Mouse (Mus musculus): ENCODE results near the gene Deaf1. TPM values are rescaled to one million over a fixed set of nuclear protein-coding genes. Genes with fewer than 3 reads are reported as not detected.
A peak's percentile ranks its signal among the peaks of the same experiment; 100 is the strongest.

Deaf1 gene
- polyA plus RNA-seq (2017; shearing (Covaris generic)) = 10 to 100 TPM; 17.6 to 37.9 (median 34.6) TPM

DNA sequence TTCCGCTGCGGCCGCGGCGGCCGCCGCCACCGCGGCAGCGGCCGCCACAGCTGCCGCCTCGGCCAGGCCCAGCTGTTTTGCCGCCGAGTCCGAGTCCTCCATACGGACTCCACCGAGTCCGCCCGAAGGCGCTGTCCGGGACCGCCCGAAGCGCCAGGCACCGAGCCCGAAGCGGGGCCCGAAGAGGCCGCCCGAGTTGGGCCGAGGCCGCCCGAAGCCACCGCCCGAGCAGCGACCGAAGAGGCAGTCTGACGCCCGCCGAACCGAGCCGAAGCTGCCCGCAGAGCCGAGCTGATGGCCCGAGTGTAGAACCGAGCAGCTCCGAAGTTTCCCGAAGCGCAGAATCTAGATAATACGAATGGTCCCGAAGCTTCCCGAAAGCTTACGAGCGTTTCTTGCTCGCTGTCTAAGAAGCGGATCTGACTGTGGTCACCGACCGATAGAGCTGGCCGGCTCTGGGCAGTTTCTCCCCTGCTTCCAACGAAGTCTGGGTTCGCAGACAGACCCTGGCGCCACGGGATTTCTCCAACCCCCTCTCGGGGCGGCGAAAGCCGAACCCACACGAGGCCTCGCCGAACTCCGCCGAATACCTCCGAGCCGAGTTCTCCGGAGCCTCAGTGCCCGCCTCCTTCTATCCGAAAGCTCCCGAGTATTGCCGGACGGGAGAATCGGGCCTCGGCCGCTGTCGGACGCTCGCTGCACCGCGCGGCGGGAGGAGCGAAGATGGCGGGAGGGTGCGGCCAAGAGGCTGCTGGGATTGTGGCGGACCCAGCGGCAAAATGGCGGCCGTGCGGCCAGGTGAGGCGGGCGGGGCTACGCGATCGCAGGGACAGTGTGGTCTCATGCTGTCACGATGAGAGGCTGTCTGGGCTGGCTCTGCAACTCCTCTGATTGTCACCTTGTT lies at the start of gene Deaf1, which contains the start of gene Tmem80:
TSS of gene Deaf1 (minus strand) at position 222 of the 904 bp plus-strand sequence.
TSS of gene Tmem80 (plus strand) at position 271 of the 904 bp plus-strand sequence.
- peak; percentile 90 for ATAC-seq

DNA sequence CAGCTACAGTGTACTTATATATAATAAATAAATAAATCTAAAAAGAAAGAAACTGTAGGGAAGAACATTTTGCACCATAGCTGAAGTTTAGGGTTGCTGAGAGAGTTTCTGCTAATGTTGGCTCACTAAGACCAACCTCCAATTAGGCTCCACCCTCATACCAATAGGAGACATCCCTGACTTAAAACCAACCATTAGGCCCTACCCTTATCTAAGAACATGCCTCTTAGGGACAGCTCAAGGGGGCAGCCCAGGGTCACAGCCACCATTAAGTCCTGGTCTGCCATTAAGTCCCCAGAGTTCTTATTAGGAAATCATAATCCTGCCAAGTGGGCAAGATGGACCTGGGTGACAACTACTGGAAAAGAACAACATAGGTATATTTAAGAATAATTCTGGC lies 46.9 kb upstream of the Deaf1 start:
- ATAC-seq = no peak

DNA sequence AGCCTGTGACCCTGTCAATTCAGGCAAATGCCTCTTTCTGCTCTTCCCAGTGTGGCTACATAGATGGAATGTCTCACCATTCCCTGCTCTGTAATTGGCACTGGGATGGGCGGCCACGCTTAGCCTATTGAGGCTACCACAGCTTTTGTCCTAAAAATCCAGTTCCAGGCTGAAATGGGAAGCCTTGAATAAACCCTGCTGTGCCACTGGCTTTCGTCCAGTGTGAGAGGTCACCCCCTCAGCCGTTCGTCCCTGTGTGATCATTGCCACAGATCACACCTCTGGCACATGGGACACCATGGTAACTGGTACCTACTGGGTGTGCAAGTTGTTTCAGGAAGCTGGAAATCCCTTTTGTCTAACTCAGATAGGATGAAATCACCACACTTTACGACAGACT lies 46.1 kb upstream of the Deaf1 start:
- ATAC-seq = no peak

DNA sequence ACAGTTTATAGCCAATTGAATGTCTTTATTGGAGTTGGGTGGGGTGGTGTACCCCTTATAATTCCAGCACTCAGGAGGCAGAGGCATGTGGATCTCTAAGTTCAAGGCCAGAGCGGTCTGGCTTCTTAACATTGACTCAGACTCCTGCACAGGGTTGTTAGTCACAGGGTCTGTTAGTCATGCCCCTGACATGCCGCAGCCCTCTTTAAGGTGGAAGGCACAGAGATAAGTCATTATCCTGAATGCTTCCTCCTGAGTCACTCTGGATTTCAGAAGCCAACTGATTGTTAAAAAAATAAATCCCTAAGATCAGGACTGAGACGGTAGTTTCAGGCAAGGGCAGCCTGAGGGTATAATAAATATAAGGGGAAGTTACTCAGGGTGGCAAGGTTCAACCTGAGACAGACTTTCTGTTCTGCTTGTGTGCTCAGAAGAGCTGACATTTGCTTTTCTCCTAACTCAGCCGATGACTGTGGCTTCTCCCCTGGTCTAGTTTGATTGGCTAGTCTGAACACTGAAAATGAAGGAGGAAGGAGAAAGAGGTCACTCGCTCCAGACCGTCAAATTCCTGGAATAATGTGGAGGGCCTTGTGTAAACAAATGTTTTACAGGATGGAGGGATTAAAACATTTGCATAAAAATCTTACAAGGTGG lies 44.6 kb upstream of the Deaf1 start:
- no peak for ATAC-seq

DNA sequence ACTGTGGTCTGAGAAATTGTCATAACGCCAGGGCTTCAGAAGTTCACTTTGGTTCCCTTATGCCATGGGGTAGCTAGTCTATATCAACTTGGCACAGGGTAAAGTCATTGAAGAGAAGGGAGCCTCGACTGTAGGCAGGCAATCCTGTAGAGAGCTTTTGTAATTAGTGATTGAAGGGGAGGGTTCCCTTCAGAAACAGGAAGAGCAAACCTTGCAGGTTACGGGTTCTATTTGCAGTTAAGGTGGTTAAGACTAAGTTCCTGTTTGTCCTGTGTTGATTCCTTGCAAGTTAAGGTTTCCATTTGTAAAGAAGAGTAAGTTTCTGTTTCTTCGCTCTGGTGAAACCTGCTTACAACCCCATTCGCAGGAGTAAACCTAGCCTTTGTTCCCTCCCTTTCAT lies 42.4 kb upstream of the Deaf1 start:
- ATAC-seq = no peak

DNA sequence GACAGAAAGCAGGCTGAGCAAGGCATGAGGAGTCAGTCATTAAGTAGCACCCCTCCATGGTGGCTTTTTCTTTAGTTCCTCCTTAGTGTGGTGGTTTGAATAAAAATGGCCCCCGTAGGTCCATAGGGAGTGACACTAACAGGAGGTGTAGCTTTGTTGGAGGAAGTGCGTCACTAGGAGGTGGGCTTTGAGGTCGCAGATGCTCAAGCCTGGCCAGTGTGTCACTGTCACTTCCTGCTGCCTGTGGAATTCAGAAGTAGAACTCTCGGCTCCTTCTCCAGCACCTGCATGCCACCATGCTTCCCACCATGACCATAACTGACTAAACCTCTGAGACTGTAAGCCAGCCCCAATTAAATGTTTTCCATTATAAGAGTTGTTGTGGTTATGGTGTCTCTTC lies 39.9 kb upstream of the Deaf1 start:
- no peak for ATAC-seq

DNA sequence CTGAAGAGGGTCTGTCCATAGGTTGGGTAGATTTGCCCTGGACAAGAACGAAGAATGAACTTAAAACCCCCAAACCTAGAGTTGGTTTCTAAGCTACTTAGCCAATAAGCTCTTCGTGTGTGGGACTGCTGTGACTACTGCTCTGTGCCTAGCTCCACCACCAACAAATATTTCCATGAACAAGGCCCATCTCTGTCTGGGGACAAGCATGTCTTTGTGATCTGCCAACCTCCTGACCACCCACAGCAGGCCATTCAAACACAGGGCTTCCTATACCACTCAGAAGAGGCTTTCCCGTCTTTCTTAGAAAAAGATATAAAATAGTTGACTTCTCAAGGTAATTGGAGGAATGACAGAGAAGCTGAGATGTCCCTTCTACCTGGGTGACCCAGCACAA lies 37.6 kb upstream of the Deaf1 start:
- ATAC-seq = no peak

DNA sequence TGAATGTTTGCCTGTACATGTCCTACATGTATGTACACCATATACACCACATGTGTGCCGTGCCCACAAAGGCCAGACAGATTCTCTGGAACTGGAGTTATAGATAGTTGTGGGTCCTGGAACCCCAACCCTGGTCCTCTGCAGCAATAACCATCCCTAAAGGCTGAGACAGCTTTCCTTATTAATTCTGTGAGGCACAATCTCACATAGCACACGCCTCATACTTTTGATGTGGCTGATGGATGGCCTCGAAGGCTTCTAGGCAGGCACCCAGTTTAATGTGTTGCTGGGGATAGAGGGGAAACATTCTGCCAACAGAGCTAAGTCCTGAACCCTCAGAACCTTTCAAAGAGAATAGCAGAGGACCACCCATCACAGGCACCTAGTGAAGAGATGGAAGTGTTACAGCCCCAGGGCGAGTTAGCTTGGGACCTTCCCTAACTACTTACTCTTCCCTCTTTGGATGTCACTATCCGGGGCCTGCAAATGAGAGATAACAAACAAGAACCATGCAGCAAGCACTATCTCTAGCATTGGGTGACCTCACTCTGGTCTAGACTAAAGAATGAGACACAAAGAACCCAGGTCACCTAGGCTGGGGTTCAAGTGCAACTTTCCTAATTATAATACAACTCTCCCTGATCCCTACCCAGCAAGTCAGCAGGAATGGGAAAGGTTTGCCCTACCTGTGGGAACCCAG lies 37.0 kb upstream of the Deaf1 start:
- ATAC-seq = no peak

DNA sequence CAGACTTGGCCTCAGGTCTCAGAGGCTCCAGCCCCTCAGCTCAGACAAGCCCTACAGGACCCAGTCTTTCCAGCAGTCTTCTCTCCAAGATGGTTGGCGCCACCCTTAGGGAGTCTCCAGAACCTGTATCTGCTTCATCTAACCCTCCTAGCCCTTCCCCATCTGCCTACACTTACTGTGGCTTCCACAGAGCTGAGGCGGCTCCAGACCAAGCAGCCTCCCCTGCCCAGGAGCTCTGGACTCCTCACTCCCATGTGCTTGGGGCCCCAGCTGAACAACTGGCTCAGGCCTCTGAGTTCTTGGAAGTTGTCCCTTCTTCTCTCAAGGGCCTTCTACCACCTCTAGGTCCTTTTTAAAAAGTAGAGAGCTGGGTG lies 36.2 kb upstream of the Deaf1 start:
- ATAC-seq = no peak

DNA sequence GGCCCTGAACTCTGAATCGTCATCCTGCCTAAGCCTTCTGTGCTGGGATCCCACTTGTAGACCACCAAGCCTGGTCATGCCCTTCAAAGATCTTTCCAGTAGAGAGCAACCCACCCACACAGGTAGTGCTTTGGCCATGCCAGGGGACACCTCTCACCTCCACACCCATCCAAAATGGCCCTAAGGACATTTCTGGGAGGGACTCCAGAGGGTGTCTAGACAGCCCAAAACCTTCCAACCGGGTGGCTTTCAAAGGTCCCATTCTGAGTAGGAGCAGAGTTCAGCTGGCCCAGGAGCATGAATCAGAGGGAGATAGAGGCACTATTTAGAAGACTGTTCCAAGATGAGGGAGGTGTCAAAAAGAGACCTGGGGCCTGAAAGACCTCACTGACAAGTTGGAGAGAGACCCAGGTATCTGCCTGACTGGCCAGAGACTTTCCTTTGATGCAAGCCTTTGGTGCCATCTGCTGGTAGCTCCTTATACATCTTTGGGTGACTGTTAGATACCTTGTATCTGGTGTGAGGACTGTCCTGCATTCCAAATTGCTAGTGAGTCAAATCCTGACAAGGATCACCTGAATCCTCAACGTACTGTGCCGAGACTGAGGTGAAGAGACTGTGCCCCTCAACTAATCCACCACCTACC lies 35.7 kb upstream of the Deaf1 start:
- peak; percentile 64 for ATAC-seq

DNA sequence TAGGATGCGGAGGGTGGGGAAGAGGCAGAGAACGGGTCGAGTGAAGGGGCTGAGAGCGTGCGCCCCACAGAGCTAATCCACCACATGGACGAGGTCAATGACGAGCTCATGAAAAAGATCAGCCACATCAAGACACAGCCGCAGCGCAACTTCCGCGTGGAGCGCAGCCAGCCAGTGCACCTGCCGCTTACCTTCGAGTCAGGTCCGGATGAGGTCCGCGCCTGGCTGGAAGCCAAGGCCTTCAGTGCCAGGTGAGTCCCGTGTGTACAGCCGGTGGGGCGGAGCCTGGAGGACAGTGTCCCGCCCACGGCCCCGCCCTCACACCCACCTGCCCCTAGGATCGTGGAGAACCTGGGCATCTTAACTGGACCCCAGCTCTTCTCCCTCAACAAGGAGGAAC lies 34.0 kb upstream of the Deaf1 start:
- ATAC-seq = peak; percentile 28

DNA sequence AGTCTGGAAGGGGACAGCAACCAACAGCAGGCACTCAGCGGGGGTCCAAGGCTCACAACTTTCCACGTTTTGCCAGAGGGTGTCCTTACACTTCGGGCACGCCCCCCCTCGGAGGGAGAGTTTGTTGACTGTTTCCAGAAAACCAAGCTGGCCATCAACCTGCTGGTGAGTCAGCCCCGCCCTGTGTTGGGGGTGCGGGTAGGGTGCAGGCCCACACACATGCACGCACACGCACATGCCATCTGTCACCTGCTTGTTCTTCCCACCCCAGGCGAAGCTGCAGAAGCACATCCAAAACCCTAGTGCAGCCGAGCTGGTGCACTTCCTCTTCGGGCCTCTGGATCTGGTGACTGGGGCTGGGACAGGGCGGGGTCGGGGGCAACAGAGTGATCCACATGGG lies 29.5 kb upstream of the Deaf1 start:
- no peak for ATAC-seq

DNA sequence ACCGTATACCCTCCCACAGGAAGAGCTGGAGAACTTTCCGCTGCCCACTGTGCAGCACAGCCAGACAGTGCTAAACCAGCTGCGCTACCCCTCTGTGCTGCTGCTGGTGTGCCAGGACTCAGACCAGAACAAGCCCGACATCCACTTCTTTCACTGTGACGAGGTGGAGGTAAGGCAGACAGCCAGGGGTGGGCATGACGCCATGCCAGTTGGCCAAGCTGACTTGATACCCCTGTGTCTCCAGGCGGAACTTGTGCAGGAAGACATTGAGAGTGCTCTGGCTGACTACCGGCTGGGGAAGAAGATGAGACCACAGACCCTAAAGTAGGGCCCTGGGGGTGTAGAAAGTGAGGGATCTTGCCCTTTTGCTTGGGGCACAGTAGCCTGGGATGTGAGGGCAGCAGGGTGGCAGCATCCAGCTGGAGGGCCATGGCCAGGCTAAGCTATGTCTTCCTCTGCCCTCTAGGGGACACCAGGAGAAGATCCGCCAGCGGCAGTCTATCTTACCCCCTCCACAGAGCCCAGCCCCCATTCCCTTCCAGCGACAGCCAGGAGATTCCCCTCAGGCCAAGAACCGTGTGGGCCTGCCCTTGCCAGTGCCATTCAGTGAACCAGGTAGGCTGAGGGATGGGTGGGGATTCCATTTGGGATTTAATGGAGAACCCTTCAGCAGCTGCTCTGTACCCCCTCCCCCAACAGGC lies 28.3 kb upstream of the Deaf1 start:
- no peak for ATAC-seq

DNA sequence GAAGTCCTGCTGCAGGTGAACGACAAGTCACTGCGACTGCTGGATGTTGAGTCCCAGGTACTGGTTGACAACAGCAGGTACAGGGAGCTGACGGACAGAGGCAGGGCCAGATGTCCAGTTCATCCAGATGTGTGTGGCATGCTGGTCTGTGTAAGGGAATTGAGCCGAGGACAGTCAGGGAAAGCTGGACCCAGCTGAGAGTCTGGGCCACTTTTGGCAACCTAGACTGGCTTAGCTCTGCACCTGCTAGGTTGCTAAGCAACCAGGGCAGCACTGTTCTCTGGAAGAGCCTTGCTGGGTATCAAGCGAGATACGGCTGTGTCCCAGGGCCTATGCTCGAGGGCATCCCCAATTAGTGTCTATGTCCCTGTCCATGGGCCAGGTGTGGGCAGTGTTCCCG lies 27.6 kb upstream of the Deaf1 start:
- no peak for ATAC-seq

DNA sequence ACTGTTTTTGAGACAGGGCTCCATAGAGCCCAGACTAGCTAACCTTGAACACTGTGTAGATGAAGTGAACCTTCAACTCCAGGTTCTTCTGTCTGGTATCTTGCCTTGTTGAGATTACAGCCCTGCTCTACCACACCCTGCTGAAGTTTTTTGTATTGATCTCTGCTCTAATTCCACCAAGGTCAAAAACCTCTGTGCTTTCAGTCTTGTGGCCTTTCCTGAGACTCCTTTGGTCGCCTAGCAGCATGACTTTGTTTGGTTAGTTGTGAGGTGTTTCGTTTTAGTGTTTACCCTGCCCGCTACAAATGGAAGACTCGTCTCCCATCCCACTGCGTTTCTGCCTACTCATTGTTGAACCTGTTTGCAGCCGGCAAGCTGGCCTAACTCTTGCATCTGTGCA lies 23.6 kb upstream of the Deaf1 start:
- ATAC-seq = no peak

DNA sequence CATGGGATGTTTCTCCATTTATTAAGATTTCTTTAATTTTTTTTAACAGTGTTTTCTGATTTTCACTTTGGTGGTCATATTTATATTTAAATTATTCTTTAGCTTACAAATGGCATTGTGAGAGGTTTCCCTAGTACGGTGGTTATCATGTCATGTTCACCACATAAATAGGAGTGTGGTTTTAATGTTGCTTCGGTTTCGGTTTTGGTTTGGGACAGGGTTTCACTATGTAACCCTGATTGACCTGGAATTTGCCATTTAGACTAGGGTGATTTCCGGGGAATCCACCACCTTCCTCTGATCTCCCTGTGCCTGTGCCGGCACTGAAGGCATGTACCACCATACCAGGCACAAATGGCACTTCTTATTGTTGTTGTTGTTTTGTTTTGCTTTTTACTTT lies 17.3 kb upstream of the Deaf1 start:
- ATAC-seq = peak; percentile 92

DNA sequence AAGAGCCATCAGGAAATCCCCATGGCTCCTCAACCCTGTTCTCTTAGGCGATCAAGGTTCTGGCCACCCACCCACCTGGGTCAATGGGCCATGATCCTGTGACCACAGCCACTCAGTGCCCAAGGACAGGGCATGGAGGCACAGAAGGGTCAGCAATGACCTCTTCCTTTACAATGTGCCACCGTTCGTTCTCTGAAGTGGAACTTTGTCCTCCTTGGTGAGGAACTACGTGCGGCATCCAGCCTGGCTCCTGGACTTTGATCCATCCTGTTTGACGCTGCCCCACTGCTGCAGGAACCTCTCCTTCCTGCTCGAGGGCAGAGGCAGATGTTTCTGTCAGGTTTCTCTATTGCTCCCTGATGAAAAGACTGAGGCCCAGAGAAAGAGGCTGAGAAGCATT lies 16.2 kb upstream of the Deaf1 start:
- ATAC-seq = no peak

DNA sequence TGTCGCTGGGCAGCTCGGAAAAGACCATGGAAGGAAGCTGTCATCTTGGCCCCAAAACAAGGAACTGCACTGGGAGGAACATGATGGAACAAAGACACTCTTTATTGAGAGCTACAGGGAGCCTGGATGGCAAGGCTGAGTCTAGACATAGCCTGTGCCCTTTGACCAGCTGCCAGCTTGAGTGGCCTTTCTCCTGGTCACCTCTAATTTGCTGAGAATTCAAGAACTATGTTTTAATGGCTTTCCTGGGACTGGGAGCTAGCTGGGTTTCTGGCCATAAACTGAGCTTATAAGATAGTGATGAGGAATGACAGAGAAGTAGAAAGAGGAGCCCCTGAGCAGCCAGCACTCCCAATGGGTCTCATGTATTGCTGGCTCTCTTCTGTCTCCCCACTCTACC lies 15.7 kb upstream of the Deaf1 start:
- no peak for ATAC-seq

DNA sequence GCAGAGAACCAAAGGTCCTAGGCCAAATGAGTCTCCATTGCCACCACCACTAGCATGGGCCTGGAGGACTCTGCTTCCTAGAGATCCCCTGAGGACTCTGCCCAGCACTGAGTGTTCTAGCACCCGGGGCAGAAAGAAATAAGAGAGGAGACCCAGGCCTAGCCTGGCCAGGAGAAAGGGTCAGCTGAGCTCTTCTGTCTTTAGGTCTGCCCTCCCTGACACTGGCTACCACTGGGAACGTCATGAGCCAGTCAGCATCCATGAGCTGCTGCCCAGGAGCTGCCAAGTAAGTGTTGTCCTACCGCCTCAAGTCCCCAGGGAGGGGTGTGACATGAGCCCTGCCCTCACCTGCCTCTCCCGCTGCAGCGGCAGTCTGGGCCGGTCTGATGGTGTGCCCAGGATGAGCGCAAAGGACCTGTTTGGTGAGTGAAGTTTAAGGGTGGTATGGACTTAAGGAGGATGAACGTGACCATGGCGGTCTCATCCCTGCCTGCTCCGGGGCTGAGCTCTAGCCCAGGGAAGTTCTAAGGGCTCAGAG lies 14.3 kb upstream of the Deaf1 start:
- ATAC-seq = no peak

DNA sequence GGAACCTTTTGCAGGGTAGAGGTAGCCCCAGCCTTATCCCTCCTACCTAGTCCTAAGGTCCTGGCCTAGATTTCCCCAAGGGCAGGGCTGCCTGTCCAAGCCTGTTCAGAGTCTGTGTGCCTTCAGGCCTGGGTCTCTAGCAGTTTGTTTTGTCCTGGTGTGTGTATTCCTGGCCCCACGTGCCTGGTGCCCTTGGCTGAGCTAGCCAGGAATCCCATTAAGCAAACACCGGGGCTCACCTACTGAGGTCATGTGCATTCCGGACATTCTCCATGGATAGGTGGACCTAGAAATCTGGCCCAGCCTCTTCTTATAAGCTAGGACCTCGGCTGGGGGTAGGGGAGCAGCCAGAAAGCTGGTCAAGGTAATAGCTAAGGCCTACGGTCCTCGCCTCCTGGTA lies 13.0 kb upstream of the Deaf1 start:
- no peak for ATAC-seq

DNA sequence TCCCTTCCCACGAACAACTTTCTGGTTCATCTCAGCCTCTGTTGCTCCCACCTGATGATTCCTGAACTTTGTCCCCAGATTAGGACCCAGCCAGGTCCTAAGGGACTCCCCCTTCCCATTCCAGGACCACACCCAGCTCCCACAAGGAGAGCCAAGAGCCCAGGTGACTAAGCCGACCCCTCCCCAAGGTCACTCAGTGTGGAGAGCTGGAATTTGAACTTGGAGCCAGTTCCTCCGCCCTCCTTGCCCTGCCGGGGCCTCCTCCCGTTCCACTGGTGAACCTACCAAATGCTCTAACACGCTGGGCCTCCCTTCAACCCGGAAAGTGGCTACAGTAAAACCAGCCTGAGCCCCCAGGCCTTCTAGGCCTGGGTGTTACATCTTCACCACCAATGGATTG lies 12.5 kb upstream of the Deaf1 start:
- no peak for ATAC-seq

Measured in inflammation-experienced regulatory T-cells, adult 6 months (primary cell).